Mouse (Mus musculus): Measurements from ENCODE around the gene Slc46a2.

Gene Slc46a2

GRCm38 (mm10) chr4:59859693-59860425 lies 55.0 kb downstream of the Slc46a2 start:
- no peak for DNase-seq (ENCODE audit: low read depth, low spot score)
